Mouse (Mus musculus): ENCODE results near the gene Rasa1.

The Rasa1 gene

DNA sequence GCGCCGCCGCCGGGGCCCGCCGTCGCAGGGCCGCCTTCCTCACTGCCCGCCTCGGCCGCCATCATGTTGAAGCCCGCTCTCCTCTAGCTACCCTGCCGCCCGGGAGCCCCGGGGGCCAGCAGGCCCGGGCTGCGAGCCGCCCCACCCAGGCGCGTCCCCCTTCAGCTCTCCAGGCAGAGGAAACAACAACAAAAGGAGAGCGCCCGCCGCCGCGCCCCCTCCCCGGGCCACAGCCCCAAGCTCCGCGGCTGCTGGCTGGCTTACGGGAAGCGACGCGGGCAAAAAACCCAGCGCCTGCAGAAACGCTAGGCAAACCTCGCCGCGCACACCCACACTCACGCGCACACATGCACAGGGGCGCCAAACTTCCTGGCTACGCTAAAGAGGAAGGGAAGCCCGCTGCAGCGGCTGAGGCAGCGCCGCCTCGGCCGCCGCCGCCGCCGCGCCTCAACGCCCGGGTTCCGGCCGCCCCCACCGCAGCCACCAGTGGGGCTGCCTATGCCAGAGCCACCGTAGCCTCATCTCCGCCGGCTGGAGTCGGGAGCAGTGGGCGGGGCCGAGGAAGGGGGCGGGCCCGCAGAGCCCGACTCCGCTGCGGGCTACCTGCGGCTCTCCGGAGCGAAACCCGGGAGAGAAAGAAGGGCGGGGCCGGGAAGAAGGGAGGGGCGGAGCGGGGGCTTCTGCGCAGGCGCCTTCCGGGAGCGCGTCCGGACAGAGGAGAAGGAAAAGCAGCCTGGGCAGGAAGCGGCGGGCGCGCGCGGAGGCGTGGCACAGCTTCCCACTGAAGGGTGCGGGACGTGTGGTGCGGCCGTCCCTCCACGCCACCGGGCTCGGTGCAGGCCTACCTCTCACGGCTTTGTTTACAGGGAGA lies at the start of gene Rasa1:
TSS of gene Rasa1 (minus strand) at position 288 of the 871 bp plus-strand sequence.
- peak; percentile 97 for DNase-seq (ENCODE audit: low read depth)

DNA sequence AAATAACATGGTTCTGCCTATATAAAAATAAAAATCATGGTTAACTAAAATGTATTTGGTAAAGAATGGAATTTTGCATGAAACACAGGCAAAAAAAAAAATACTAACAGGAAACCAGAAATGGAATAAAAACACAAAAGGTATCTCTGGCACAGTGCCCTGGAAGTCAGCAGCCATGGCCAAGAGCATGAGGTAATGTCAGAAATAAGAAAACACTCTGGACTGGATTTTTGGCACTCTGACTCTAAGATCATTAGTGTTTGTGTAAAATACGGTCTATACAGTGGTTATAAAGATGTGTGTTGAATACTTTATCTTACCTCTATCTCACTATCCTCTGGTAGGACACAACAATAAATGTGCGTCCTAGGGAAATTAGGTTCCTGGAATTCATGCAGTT lies 22.6 kb upstream of the Rasa1 start:
- peak; percentile 33 for DNase-seq (ENCODE audit: low read depth)

DNA sequence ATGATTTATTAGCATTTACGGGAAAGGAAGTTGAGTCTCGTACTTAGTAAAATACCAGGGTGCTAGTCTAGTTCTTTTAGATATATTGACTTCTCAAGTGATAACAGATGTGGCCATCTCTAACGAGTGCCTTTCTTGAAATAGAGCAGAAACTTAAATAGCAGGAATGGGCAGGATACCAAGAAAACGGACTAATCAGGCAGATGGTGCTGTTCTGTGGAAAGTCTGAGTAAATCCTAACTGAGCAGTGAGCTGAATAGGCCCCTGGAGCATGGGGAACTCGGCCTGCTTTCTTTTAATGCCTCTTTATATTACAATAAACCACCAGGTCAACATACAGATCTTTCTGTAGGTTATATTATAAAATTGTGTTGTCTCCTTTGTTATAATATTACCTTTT lies 22.0 kb upstream of the Rasa1 start:
- peak; percentile 65 for DNase-seq (ENCODE audit: low read depth)

DNA sequence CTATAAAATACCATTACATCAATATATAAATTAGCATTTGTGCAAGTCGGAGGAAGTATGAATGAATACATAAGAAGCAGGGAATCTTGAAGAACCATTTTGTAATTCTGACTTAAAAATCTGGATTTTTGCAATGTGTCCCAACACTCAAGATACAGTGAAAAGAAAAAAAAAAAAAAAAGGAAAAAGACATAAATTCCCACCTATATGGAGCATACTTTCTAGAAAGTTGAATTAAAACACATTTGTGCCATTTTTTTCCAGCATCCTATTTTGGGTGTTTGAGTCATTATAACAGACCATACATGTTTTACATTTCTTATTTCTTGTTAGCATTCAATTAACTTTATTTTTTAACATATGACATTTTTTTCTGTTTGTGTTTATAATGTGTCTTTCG lies 21.6 kb upstream of the Rasa1 start:
- no peak for DNase-seq (ENCODE audit: low read depth)

DNA sequence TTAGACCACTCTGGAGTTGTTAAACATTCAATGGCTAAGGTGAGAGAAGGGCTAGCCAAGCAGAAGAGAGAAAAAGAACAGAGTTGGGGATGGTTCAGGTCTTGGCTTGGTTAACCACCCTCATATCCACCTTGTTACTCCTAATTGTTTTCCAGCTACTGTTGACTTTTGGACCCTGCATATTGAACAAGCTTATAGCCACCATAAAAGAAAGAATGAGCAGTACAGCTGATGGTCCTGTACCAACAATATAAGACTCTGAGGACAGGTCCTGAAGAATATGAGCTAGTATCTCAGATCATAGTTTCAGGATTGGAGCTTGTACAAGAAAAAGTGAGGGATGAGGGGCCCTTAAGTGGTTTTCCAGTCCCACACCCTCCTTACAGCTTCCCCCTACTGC lies 17.1 kb upstream of the Rasa1 start:
- no peak for DNase-seq (ENCODE audit: low read depth)

DNA sequence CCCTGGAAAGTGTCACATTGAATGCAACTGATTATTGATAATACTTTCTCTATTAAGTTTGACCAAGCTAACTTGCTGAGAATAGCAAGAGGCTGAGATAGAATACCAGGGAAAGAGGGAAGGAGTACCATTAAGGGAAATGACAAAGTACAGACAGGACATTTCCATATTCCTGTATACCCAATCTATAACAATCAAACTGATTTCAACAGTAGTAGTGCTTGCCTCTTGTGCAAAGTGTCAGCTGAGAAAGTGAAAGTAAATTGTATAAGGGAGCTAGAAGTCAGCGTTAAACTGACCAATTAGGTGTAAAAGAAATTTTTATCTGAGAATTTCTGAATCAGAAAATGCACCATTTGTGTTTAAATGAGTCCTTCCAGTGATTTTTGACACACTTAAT lies 1.7 kb upstream of the Rasa1 start:
- no peak for DNase-seq (ENCODE audit: low read depth)

DNA sequence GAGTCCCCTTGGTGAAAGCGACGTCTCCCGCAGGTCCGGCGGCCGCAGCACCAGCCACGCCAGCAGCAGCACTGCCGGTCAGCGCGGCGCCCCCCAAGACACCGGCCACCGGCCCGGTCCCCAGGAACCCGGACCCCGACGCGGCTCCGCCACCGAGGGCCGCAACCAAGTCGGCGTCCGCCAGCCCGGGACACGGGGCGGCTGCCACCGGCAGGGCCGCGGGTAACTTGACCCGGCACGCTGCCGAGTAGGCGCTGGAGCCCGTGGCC lies 422 bp downstream of the Rasa1 start:
- no peak for DNase-seq (ENCODE audit: low read depth)

DNA sequence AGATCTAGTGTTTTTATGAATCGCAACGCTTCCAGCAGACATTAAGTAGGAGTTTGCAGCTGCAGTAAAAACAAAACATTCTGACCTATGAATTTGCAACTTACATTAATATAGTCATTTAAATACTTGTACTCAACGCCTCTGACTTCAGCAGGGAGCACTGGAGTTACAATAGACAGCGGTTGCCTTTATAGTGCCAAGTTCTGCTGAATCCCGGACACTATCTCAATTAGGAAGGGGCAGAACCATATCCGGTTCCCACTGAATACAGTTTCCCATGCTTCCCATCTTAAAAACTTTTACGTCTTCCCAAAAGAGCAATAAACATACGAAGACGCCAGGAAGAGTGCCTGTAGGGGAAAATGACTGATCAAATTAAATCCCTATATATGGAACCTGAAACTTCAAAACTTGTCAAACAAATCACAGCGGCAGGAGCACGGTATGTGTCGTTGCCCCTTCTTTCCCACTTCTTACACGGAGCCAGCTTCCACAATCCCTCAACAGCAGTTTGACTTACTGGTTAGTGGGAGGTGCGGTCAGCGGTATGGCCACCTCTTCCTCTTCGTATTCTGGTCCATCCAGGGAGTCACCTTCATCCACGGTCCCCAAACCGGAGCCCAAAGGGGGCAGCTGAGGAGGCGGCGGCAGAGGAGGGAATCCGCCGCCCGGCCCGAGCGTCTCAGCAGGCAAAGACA lies 905 bp downstream of the Rasa1 start:
- peak; percentile 52 for DNase-seq (ENCODE audit: low read depth)

DNA sequence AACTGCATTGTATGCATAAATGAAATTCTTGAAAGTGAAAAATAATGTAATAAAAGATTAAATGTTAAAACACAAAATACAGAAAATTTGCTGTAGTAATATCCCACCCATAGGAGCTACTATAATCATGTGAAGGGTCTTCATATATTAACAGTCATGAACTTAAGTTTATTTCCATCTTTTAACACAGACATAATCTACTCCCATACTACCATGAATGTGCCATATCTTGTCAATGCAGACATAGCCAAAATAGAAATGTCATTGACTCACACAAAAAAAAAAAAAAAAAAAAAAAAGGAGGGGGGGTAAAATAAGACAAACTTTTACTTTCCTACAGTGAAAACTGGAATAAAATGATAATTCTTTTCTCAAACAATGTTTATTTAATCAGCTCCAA lies 6.3 kb downstream of the Rasa1 start:
- no peak for DNase-seq (ENCODE audit: low read depth)

DNA sequence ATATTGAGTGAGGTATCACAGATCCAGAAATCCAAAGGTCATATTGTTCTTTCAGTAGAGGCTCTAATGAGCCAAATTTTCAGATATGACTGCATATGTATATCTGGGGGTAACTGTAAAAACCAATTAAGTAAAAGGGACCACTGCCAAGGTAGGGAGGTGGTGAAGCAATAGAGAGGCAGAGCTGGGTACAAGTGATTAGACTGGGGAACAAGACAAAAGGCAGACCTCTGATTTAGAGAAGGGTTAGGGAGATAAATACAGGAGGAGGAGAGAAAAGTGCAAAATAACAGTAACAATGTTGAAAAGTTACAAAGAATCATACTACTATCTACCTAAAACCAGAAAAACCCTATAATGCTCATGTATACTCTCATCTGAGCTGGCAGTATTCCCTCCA lies 10.0 kb downstream of the Rasa1 start:
- DNase-seq (ENCODE audit: low read depth), result no peak

DNA sequence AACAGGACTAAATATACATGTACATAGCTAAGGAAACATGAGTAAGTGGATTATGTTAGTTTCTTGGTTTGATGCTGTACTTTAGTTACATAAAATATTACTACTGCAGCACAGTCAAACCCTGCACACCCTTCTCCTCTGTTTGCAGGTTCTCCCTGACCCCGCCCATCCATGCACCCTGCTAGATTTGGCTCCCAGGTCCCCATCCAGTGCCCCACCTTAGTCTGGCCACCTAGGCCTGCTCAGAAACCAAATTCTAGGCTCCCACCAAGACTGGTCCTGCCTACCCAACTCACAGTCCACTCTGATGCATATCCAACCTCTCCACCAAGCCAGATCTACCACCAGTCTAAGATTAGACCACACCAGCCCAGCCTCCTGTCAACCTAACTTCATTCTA lies 14.4 kb downstream of the Rasa1 start:
- no peak for DNase-seq (ENCODE audit: low read depth)

DNA sequence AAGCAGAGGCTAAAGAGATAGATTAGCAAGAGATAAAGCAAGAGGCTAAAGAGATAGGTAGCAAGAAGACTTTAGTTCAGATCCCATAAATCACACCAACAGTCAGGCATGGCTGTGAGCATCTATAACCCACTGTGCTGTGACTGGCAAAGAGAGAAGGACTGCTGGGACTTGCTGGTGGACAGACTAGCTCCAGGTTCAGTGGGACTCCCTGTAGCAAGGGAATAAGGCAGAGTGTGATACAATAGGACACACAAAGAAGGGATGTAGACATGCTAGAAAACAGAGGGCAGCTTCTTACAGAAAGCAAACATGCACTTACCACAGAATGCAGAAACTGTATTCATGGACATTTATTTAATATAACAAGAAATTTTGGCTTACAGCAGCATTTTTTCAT lies 15.1 kb downstream of the Rasa1 start:
- DNase-seq (ENCODE audit: low read depth), result no peak

DNA sequence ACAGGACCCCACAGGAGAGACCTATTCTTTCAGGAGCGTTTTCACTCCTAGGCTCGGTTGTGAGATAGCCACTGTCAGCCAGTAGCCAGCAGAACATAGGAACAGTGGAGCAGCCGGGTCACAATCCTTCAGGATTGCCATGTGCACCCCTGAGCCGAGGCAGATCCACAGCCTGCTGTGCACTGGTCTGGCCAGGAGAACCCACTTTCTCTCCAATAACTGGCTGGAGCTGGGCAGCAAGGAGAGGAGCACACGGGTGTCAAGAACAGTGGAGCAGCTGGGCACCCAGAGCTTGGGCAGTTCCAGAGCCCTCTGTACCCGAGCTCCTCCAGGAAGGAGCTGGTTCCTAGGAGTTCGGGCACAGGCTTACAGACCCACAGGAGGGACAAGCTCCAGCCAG lies 50.2 kb downstream of the Rasa1 start:
- DNase-seq (ENCODE audit: low read depth), result no peak

DNA sequence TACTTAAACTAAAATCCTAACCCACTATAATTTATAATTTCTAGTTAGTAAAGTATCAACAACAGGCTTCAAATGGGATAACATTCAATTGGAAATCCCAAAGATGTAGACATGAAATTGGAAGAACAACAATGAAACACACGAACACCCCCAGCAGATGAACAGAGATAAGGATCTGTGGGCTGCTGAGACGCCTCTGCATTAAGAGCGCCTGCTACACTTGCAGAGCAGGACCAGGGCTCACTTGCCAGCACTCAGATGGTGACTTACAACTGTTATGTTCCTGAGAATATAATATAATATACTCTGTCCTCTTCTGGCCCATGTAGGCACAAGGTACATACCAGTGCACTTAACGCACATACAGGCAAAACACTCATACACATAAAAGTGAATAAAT lies 70.3 kb downstream of the Rasa1 start:
- DNase-seq (ENCODE audit: low read depth), result no peak

DNA sequence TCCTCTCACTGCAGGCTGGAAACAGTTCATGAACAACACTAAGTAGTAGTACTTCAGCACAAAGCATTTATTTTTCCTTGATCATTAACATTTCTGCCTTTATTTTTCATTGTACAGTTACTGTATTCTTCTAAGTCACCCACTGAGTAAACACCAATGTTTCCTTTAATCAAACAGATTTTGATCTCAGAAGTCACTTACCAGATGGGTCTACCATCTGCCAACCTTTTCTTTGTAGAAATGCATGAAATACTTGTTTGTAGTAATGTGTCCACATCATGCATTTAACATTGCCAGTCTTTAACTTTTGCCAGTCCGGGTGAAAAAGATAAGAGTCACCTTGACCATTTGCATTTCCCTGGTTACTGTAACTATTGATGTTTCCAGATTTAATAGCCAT lies 78.6 kb downstream of the Rasa1 start:
- DNase-seq (ENCODE audit: low read depth), result no peak

DNA sequence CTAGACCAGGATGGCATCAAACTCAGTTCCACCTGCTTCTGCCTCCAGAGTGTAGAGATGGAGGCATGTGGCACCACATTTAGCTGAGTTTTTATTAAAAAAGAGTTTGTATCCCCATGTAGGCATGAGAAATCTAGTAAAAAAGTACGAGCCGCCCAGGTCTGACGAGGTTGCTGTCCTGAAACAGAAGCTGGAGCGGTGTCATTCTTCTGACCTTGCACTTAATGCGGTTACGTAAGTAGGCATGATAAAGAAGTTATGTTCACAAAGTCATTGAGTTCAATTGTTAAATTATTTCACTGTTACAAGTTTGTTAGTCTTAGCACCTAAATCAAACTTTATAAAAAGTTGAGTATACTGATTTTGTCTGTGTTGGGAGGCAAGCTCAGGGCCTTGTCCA lies 80.3 kb downstream of the Rasa1 start:
- no peak for DNase-seq (ENCODE audit: low read depth)

DNA sequence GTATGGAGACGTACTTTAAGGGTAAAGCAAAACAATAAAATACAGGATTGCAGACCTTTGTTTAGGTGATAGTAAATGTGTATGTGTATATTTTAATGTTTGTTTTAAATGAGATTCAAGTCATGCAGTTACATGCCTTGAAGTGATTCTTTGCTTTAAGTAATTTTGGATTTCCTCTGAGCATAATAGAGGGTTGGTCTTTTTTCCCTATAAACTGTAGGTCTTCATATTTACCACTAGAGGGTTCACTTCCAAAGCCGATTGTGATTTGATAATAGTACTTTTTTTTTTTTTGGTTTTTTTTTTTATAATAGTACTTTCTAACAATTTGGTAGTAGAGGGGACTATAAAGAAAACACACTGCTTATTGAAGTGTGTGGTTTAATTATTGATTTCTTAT lies 81.4 kb downstream of the Rasa1 start:
- peak; percentile 30 for DNase-seq (ENCODE audit: low read depth)

DNA sequence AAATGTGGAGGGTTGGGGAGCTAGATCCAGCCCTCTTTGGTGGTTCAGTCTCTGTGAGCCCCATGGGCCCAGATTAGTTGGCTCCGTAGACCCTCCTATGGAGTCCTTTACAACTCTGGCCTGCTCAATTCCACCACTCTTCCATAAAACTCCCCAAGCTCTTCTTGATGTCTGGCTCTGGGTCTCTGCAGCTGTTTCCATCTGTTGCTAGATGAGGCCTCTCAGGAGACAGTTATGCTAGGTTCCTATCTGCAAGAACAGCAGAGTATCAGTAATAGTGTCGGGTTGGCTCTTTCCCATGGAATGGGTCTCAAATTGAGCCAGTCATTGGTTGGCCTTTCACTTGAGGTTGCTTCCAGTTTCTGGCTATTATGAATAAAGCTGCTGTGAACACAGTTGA lies 97.7 kb downstream of the Rasa1 start:
- no peak for DNase-seq (ENCODE audit: low read depth)

DNA sequence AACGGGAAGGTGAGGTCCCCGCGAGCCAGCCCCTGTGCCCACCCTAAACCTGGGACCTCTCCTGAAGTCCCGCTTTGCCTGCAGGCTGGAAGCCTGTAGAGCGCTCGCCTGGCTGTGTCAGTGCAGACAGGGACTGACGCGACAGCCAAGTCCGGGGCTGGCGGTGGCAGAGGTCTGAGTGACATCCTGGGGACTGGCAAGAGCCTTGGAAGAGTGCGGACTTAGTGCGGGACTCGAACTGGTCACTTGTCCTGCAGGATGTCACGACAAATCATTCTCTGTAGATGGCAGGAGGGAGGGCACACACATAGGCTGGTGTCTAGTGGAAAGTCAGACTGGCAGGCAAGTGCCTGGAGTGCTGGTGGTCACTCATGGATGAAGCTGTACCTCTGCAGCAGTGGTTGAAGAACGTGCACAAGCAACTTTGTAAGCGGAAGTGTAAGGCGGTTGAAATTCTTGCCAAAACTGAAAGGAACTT lies 99.2 kb downstream of the Rasa1 start:
- DNase-seq (ENCODE audit: low read depth), result peak; percentile 35

DNA sequence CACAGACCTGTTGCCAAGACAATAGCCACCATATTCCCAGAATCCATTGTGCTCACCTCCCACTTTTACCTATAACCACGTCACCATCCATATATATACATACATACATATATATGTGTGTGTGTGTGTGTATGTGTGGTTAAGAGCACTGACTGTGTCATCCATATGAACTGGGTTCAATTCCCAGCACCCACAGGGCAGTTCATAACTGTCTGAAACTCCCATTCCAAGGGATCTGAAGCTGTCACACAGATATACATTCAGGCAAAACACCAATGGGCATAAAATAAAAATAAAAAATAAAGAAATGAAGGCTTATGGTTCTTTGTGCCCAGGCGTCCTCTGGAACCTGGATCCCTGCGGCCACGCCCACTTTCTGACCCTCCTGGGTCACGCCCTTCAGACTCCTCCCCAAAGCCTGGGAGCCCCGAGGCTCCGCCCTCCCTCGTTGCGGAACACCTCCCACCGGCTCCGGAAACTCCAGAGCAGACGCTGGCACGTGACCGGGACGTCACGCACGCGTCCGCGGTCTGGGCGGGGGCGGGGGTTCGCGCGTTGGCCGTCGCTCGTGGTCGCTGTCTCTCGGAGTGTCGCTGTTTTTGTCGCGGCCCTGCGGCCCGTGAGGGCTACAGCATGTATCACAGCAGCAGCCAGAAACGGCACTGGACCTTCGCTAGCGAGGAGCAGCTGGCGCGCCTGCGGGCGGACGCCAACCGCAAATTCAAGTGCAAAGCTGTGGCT lies 99.9 kb downstream of the Rasa1 start, which contains the start of gene Ccnh:
TSS of gene Ccnh (plus strand) at position 506 of the 741 bp plus-strand sequence.
- DNase-seq (ENCODE audit: low read depth), result peak; percentile 93
